Mouse (Mus musculus): ENCODE measurements around the gene Dip2a.

- TF ChIP-seq CTCF (IDR thresholded peaks at IDR 0.05; ENCODE audit: low read depth, low read length) (no peak), POLR2A (IDR thresholded peaks at IDR 0.05; ENCODE audit: insufficient read depth, low read length) (no peak), EP300 (IDR thresholded peaks at IDR 0.05; ENCODE audit: insufficient read depth, low read depth, low read length) (no peak)
Observed at GRCm38 (mm10) chr10:76334350-76334749, 10.7 kb downstream of the Dip2a start.

All from ES-Bruce4 (cell line).